Mouse (Mus musculus) erythroblast, adult 5-6 weeks (primary cell): ENCODE data around the gene Ppip5k2. TPM values are rescaled to one million over a fixed set of nuclear protein-coding genes. Genes with fewer than 3 reads are reported as not detected.
A peak's percentile ranks its signal among the peaks of the same experiment; 100 is the strongest.
"Not testable (repeated sequence)": the region's sequence is repeated elsewhere in the genome, so short reads cannot be mapped to it uniquely, and the experiment has no call there.

Source experiments
- ATAC-seq: replicated peaks from 2 replicates; pipeline ENCODE4 v1.8.0; 2016; ENCODE audit warnings: moderate number of reproducible peaks, mild to moderate bottlenecking, moderate TSS enrichment, inconsistent platforms; ENCODE audit not compliant: poor library complexity, low FRiP score, severe bottlenecking
- total RNA-seq, 2 experiments: library from RNA; stranded (forward) in 1 of 2; stranded (reverse) in 1 of 2; fragments of 150-400 nt in 1 of 2; fragments of 200-764, 138-1000 nt in 1 of 2; gene quantifications; 2 replicates each; pipeline versions ENCODE4 v1.2.3 to v1.2.4; 2015 to 2017; ENCODE audit warnings: low replicate concordance in 2 of 2

Gene Ppip5k2
- total RNA-seq (2015; ENCODE audit: low replicate concordance) = 7.7 and 15.0 TPM in 2 replicates
- 12.3 and 13.1 TPM in 2 replicates for total RNA-seq (2017; ENCODE audit: low replicate concordance)

- ATAC-seq = peak; percentile 95
Observed at GRCm38 (mm10) chr1:97769904-97770753, at the start of gene Ppip5k2, which contains the start of gene Gin1. Gene Ppip5k2, minus strand, starts transcription at chr1:97770411. Gene Gin1, plus strand, starts transcription at chr1:97770172.

- ATAC-seq = no peak
Observed at GRCm38 (mm10) chr1:97809255-97809912, 39.2 kb upstream of the Ppip5k2 start.

GRCm38 (mm10) chr1:97804520-97804919 is 34.3 kb upstream of the Ppip5k2 start:
- ATAC-seq = no peak

- no peak for ATAC-seq
Observed at GRCm38 (mm10) chr1:97802207-97802902, 32.1 kb upstream of the Ppip5k2 start.

GRCm38 (mm10) chr1:97795936-97796335 is 25.7 kb upstream of the Ppip5k2 start:
- no peak for ATAC-seq

- no peak for ATAC-seq
Observed at GRCm38 (mm10) chr1:97794110-97794509, 23.9 kb upstream of the Ppip5k2 start.

GRCm38 (mm10) chr1:97788490-97788889 is 18.3 kb upstream of the Ppip5k2 start:
- ATAC-seq = no peak

- no peak for ATAC-seq
Observed at GRCm38 (mm10) chr1:97787674-97788073, 17.5 kb upstream of the Ppip5k2 start.

- ATAC-seq = peak; percentile 87
Observed at GRCm38 (mm10) chr1:97785685-97786393, 15.6 kb upstream of the Ppip5k2 start.

- ATAC-seq = no peak
Observed at GRCm38 (mm10) chr1:97784928-97785327, 14.7 kb upstream of the Ppip5k2 start.

- no peak for ATAC-seq
Observed at GRCm38 (mm10) chr1:97781674-97782073, 11.5 kb upstream of the Ppip5k2 start.

GRCm38 (mm10) chr1:97773973-97774372 is 3.8 kb upstream of the Ppip5k2 start:
- no peak for ATAC-seq

- no peak for ATAC-seq
Observed at GRCm38 (mm10) chr1:97773362-97773761, 3.2 kb upstream of the Ppip5k2 start.

GRCm38 (mm10) chr1:97771727-97772126 is 1.5 kb upstream of the Ppip5k2 start:
- ATAC-seq = no peak

GRCm38 (mm10) chr1:97771118-97771517 is 907 bp upstream of the Ppip5k2 start:
- no peak for ATAC-seq

GRCm38 (mm10) chr1:97769294-97769903 is 812 bp downstream of the Ppip5k2 start:
- peak; percentile 41; the same call in 1 of the 2 replicates for ATAC-seq

- no peak for ATAC-seq
Observed at GRCm38 (mm10) chr1:97768906-97769293, 1.3 kb downstream of the Ppip5k2 start.

- no peak for ATAC-seq
Observed at GRCm38 (mm10) chr1:97768089-97768488, 2.1 kb downstream of the Ppip5k2 start.

- ATAC-seq = not testable (repeated sequence)
Observed at GRCm38 (mm10) chr1:97765712-97766111, 4.5 kb downstream of the Ppip5k2 start.
